Mouse (Mus musculus) neural tube, embryonic 13.5 days (tissue): Measurements from ENCODE around the gene Mrpl51. TPM values are rescaled to one million over a fixed set of nuclear protein-coding genes. Genes with fewer than 3 reads are reported as not detected.

Source experiments
- ATAC-seq: fragments of 200-750 bp; cut with Nextera tagmentation; 2 replicates; pipeline ENCODE4 v1.8.0; 2017; ENCODE audit warnings: low read depth, mild to moderate bottlenecking, moderate TSS enrichment, moderate library complexity
- H3K27ac ChIP-seq: fragments of 300-500 bp; sonication (generic); replicated peaks from 2 replicates; pipeline ENCODE4 v1.5.1; 2015; ENCODE audit warnings: moderate library complexity, mild to moderate bottlenecking, inconsistent platforms
- H3K27me3 ChIP-seq: fragments of 300-500 bp; sonication (generic); 2 replicates; pipeline ENCODE4 v1.6.1; 2015; ENCODE audit warnings: mild to moderate bottlenecking, inconsistent platforms
- H3K36me3 ChIP-seq: fragments of 300-500 bp; sonication (generic); 2 replicates; pipeline ENCODE4 v1.6.1; 2015; ENCODE audit warnings: mild to moderate bottlenecking, inconsistent platforms
- H3K4me1 ChIP-seq: fragments of 300-500 bp; sonication (generic); replicated peaks from 2 replicates; pipeline ENCODE4 v1.6.1; 2015; ENCODE audit warnings: inconsistent platforms
- H3K4me2 ChIP-seq: fragments of 300-500 bp; sonication (generic); 2 replicates; pipeline ENCODE4 v1.6.1; 2015; ENCODE audit warnings: inconsistent platforms, mild to moderate bottlenecking, moderate library complexity
- H3K4me3 ChIP-seq: fragments of 300-500 bp; sonication (generic); 2 replicates; pipeline ENCODE4 v1.5.1; 2015; ENCODE audit warnings: mild to moderate bottlenecking, inconsistent platforms
- H3K9ac ChIP-seq: fragments of 300-500 bp; sonication (generic); 2 replicates; pipeline ENCODE4 v1.6.1; 2015; ENCODE audit warnings: moderate library complexity, mild to moderate bottlenecking, inconsistent platforms
- H3K9me3 ChIP-seq: fragments of 300-500 bp; sonication (generic); 2 replicates; pipeline ENCODE4 v1.6.1; 2016; ENCODE audit warnings: inconsistent platforms
- WGBS: fragments of 180-500 bp; shearing (Covaris S2); methylation state at CpG from one replicate; pipeline ENCODE4 v1.1.7; 2015; 5-methylcytosine and 5-hydroxymethylcytosine counted together
- microRNA-seq: library from miRNA; unstranded; fragments of <30 nt; microRNA quantifications from one replicate; pipeline ENCODE4, GENCODE M21; 2016
- polyA plus RNA-seq: library from polyadenylated mRNA; unstranded; fragments of >200 nt; fragmentation: Nextera tagmentation; extraction: Ambion mirVana; gene quantifications from 2 replicates; pipeline ENCODE4 v1.2.1, GENCODE M21; 2015

Gene Mrpl51
- polyA plus RNA-seq, 1 experiment from 2014 or later, result 158 TPM

- H3K4me1 ChIP-seq, result no peaks in the 10 kb centered on the region
- no peak overlapping the region for H3K9ac ChIP-seq
- no peaks in the 10 kb centered on the region for H3K9me3 ChIP-seq
- ATAC-seq, result no peak
- 25% methylated on average over 1 of the region's 1 CpGs for WGBS
- H3K27me3 ChIP-seq, result no peaks in the 10 kb centered on the region
- no peak overlapping the region for H3K4me2 ChIP-seq
- no peak overlapping the region for H3K27ac ChIP-seq
- no peak overlapping the region for H3K4me3 ChIP-seq
- no peaks in the 10 kb centered on the region for H3K36me3 ChIP-seq
These were observed 53.0 kb downstream of the Mrpl51 start for GRCm38 (mm10) chr6:125244551-125244950.

Small RNAs within 50 kb of the gene (microRNA-seq; reads per million reads assigned to microRNA genes)
- not detected for gene Mir3098
- gene Mir8113, result not detected

Other genes with a start within 250 kb of the Mrpl51 start
- gene Cops7a, start 226.3 kb upstream of the Mrpl51 start, polyA plus RNA-seq, result 85.4 and 96.4 TPM in 2 replicates
- 28.4 and 28.9 TPM in 2 replicates for gene Pianp, start 195.1 kb upstream of the Mrpl51 start, polyA plus RNA-seq
- 20.0 and 23.2 TPM in 2 replicates for gene Zfp384, start 182.7 kb upstream of the Mrpl51 start, polyA plus RNA-seq
- gene Ing4, start 152.0 kb upstream of the Mrpl51 start, polyA plus RNA-seq, result 147 and 148 TPM in 2 replicates
- gene Acrbp, start 142.1 kb upstream of the Mrpl51 start, polyA plus RNA-seq, result 19.0 and 21.0 TPM in 2 replicates
- 0.43 and 0.77 TPM in 2 replicates for gene Lpar5, start 123.9 kb upstream of the Mrpl51 start, polyA plus RNA-seq
- 89.0 and 107 TPM in 2 replicates for gene Chd4, start 95.8 kb upstream of the Mrpl51 start, polyA plus RNA-seq
- 44.5 and 45.3 TPM in 2 replicates for gene Nop2, start 59.9 kb upstream of the Mrpl51 start, polyA plus RNA-seq
- 21.1 and 24.0 TPM in 2 replicates for gene Iffo1, start 46.6 kb upstream of the Mrpl51 start, polyA plus RNA-seq
- gene Gapdh, start 25.3 kb upstream of the Mrpl51 start, polyA plus RNA-seq, result 1,206 and 1,336 TPM in 2 replicates
- gene Ncapd2, start 100 bp upstream of the Mrpl51 start, polyA plus RNA-seq, result 48.8 and 69.2 TPM in 2 replicates
- gene Vamp1, start 23.8 kb downstream of the Mrpl51 start, polyA plus RNA-seq, result 16.2 and 17.1 TPM in 2 replicates
- gene Tapbpl, start 40.1 kb downstream of the Mrpl51 start, polyA plus RNA-seq, result 4.8 and 5.5 TPM in 2 replicates
- 1.3 and 1.6 TPM in 2 replicates for gene Cd27, start 45.2 kb downstream of the Mrpl51 start, polyA plus RNA-seq
- not detected in 2 replicates for gene Tuba3a, start 94.2 kb downstream of the Mrpl51 start, polyA plus RNA-seq
- 16.3 and 17.5 TPM in 2 replicates for gene Ltbr, start 122.1 kb downstream of the Mrpl51 start, polyA plus RNA-seq
- gene Scnn1a, start 128.9 kb downstream of the Mrpl51 start, polyA plus RNA-seq, result 0.36 and 0.63 TPM in 2 replicates
- 17.5 and 21.5 TPM in 2 replicates for gene Tnfrsf1a, start 157.6 kb downstream of the Mrpl51 start, polyA plus RNA-seq
- gene Plekhg6, start 189.0 kb downstream of the Mrpl51 start, polyA plus RNA-seq, result 0.23 TPM in 1 of 2 replicates, not detected in the other